Comparison of ENCODE assay signal across 8 mouse cellular contexts in genomic region chr9:103365290-103366247, GRCm38 (mm10). TPM values are rescaled to one million over a fixed set of nuclear protein-coding genes. Genes with fewer than 3 reads are reported as not detected.
DNase-seq lines count a peak whose midpoint lies in the region; ATAC-seq lines count a peak whose summit lies in the region.

Gene Cdv3 (minus strand): TSS chr9:103365840.

- peak within 1 kb of the TSS; percentile 95 for H3K9ac ChIP-seq in kidney, embryonic 15.5 days

- peak within 1 kb of the TSS; percentile 81 for H3K4me2 ChIP-seq in kidney, embryonic 15.5 days

- WGBS in heart, embryonic 10.5 days, result under 1% methylated on average over 81 of the region's 95 CpGs
- under 1% methylated on average over 75 of the region's 95 CpGs for WGBS in kidney, embryonic 15.5 days

- peak; percentile 95 for ATAC-seq in erythroblast, adult 5-6 weeks (replicated peaks; ENCODE audit: low FRiP score, poor library complexity, severe bottlenecking)
- ATAC-seq in kidney, embryonic 15.5 days (replicated peaks; ENCODE audit: low FRiP score), result peak; percentile 98
- ATAC-seq in monocyte, adult 5-6 weeks (replicated peaks; ENCODE audit: insufficient number of reproducible peaks, low FRiP score, low TSS enrichment, poor library complexity, severe bottlenecking), result peak; percentile 97

- DNase-seq in B cell, adult 2 months, result peak; percentile 98 to 99
- peak; percentile 100 for DNase-seq in brain, adult 2 months (ENCODE audit: low read depth, low spot score)
- DNase-seq in heart, embryonic 10.5 days (ENCODE audit: low spot score), result peak; percentile 100
- DNase-seq in liver, result peak; percentile 100
- peak; percentile 98 to 99 for DNase-seq in spleen, postnatal 4 days (ENCODE audit: low spot score in 2 of 2)

- H3K36me3 ChIP-seq in heart, embryonic 10.5 days, result peaks cover 27% of the 10 kb centered on the region
- H3K36me3 ChIP-seq in kidney, embryonic 15.5 days, result peaks cover 20% of the 10 kb centered on the region

- no peaks in the 10 kb centered on the region for H3K27me3 ChIP-seq in heart, embryonic 10.5 days (ENCODE audit: insufficient read depth, poor library complexity, severe bottlenecking)
- H3K27me3 ChIP-seq in kidney, embryonic 15.5 days, result no peaks in the 10 kb centered on the region

- peaks cover 20% of the 10 kb centered on the region for H3K4me1 ChIP-seq in heart, embryonic 10.5 days
- H3K4me1 ChIP-seq in kidney, embryonic 15.5 days, result peaks cover 19% of the 10 kb centered on the region

- H3K27ac ChIP-seq in heart, embryonic 10.5 days, result peak within 1 kb of the TSS; percentile 96
- H3K27ac ChIP-seq in kidney, embryonic 15.5 days, result peak within 1 kb of the TSS; percentile 98

- peak within 1 kb of the TSS; percentile 92 for H3K4me3 ChIP-seq in heart, embryonic 10.5 days
- peak within 1 kb of the TSS; percentile 85 for H3K4me3 ChIP-seq in kidney, embryonic 15.5 days (replicated peaks)

- H3K9me3 ChIP-seq in heart, embryonic 10.5 days, result no peaks in the 10 kb centered on the region
- no peaks in the 10 kb centered on the region for H3K9me3 ChIP-seq in kidney, embryonic 15.5 days (replicated peaks)

RNA-seq across cellular contexts. Expression of gene Cdv3, which starts in this region (rescaled TPM):
- 22.7 and 28.2 TPM in 2 replicates for total RNA-seq in erythroblast, adult 5-6 weeks (2015; ENCODE audit: low replicate concordance)
- 43.1 and 45.6 TPM in 2 replicates for total RNA-seq in erythroblast, adult 5-6 weeks (2017; ENCODE audit: low replicate concordance)
- polyA plus RNA-seq in heart, embryonic 10.5 days (2016; fragmentation: Nextera tagmentation; extraction: Ambion mirVana), result 116 and 128 TPM in 2 replicates
- polyA plus RNA-seq in kidney, embryonic 15.5 days (2015; fragmentation: Nextera tagmentation; extraction: Ambion mirVana), result 110 and 144 TPM in 2 replicates
- 141 to 176 TPM (median 159 TPM) in 3 replicates for total RNA-seq in monocyte, adult 5-6 weeks (2017)

Comparison
In these comparisons a context has a peak if more than half of its experiments do, and no peak if none do; other contexts are left out.
1. Peak in every context shown above with its lines: DNase-seq, ATAC-seq, H3K4me3 ChIP-seq and H3K27ac ChIP-seq.